Mouse (Mus musculus) CH12.LX (cell line): Measurements from ENCODE around the gene 9530053A07Rik.

Experiments used
- CTCF ChIP-seq, 2 experiments: IDR thresholded peaks in 1 of 2; conservative IDR thresholded peaks in 1 of 2; 2 replicates each; pipeline ENCODE4 v1.5.1; 2011 to 2012; ENCODE audit warnings: low read depth in 2 of 2, low read length in 2 of 2, improper control_type of control experiment in 1 of 2, inconsistent platforms in 1 of 2, mild to moderate bottlenecking in 1 of 2, moderate library complexity in 1 of 2
- HCFC1 ChIP-seq: IDR thresholded peaks from 2 replicates; pipeline ENCODE4 v1.6.1; 2012; ENCODE audit warnings: low read depth, mild to moderate bottlenecking, inconsistent platforms, low read length, improper control_type of control experiment
- KAT2A ChIP-seq: IDR thresholded peaks from 2 replicates; pipeline ENCODE4 v1.6.1; 2012; ENCODE audit warnings: low read length, improper control_type of control experiment, inconsistent platforms; ENCODE audit not compliant: insufficient replicate concordance
- MEF2A ChIP-seq: IDR thresholded peaks from 2 replicates; pipeline ENCODE4 v1.6.1; 2014; ENCODE audit warnings: low read depth, mild to moderate bottlenecking, inconsistent platforms, low read length, improper control_type of control experiment, borderline replicate concordance
- ZC3H11A ChIP-seq: IDR thresholded peaks from 2 replicates; pipeline ENCODE4 v1.6.1; 2012; ENCODE audit warnings: low read depth, mild to moderate bottlenecking, inconsistent platforms, low read length, improper control_type of control experiment

DNA sequence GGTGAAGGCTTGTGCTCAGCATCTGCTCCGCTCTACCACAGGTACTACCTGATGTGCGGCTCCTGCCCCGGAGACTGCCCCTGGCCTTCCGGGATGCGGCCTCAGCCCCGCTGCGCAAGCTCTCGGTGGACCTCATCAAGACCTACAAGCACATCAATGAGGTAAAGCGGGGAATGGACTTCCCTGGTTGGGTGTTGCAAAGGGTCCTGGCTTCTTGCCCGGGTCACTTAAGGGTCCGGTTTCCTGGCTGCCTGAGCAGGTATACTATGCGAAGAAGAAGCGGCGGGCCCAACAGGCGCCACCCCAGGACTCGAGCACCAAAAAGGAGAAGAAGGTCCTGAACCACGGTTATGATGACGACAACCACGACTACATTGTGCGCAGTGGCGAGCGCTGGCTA, 53.1 kb downstream of the 9530053A07Rik start:
- TF ChIP-seq HCFC1 (no peak), MEF2A (no peak), CTCF (conservative IDR thresholded peaks at IDR 0.05 in 1 of 2, IDR thresholded peaks at IDR 0.05 in 1 of 2; ENCODE audit: low read depth in 2 of 2, low read length in 2 of 2) (no peak), ZC3H11A (no peak), KAT2A (no peak)
